Mouse (Mus musculus) kidney, postnatal 0 days (tissue): Measurements from ENCODE around the gene Sh3pxd2a. TPM values are rescaled to one million over a fixed set of nuclear protein-coding genes. Genes with fewer than 3 reads are reported as not detected.
A peak's percentile ranks its signal among the peaks of the same experiment; 100 is the strongest.

Experiments
- ATAC-seq: fragments of 200-750 bp; cut with Nextera tagmentation; replicated peaks from 2 replicates; pipeline ENCODE4 v1.8.0; 2017; ENCODE audit warnings: low read depth, moderate number of reproducible peaks, moderate TSS enrichment, moderate library complexity; ENCODE audit not compliant: low FRiP score
- DNase-seq: peaks from one replicate; pipeline ENCODE4 v3.0.0-alpha.2; 2016; ENCODE audit warnings: low spot score
- H3K27ac ChIP-seq: fragments of 300-500 bp; sonication (generic); 2 replicates; pipeline ENCODE4 v1.5.1; 2014; ENCODE audit warnings: mild to moderate bottlenecking
- H3K27me3 ChIP-seq: fragments of 300-500 bp; sonication (generic); 2 replicates; pipeline ENCODE4 v1.6.1; 2014; ENCODE audit warnings: low read length, mixed read lengths; ENCODE audit not compliant: insufficient read depth
- H3K36me3 ChIP-seq: fragments of 300-500 bp; sonication (generic); 2 replicates; pipeline ENCODE4 v1.6.1; 2014; ENCODE audit warnings: low read length, mixed read lengths; ENCODE audit not compliant: insufficient read depth
- H3K4me1 ChIP-seq: fragments of 300-500 bp; sonication (generic); replicated peaks from 2 replicates; pipeline ENCODE4 v1.6.1; 2014; ENCODE audit warnings: antibody characterized with exemption, low read length, mixed read lengths; ENCODE audit not compliant: insufficient read depth
- H3K4me2 ChIP-seq: fragments of 300-500 bp; sonication (generic); 2 replicates; pipeline ENCODE4 v1.6.1; 2014; ENCODE audit warnings: mild to moderate bottlenecking, low read length, moderate library complexity, mixed read lengths
- H3K4me3 ChIP-seq: fragments of 300-500 bp; sonication (generic); replicated peaks from 2 replicates; pipeline ENCODE4 v1.5.1; 2014; ENCODE audit warnings: low read depth, low read length
- H3K9ac ChIP-seq: fragments of 300-500 bp; sonication (generic); 2 replicates; pipeline ENCODE4 v1.6.1; 2014; ENCODE audit warnings: low read depth, low read length
- H3K9me3 ChIP-seq: fragments of 300-500 bp; sonication (generic); replicated peaks from 2 replicates; pipeline ENCODE4 v1.6.1; 2016; ENCODE audit warnings: low read length, inconsistent platforms, mixed read lengths
- CTCF ChIP-seq: IDR thresholded peaks from 2 replicates; pipeline ENCODE4 v1.5.1; 2016; ENCODE audit warnings: antibody characterized with exemption, low read depth, mild to moderate bottlenecking, moderate library complexity
- WGBS: fragments of 180-500 bp; shearing (Covaris S2); extraction: QIAGEN DNeasy Blood & Tissue Kit; methylation state at CpG from one replicate; pipeline ENCODE4 v1.1.7; 2014; 5-methylcytosine and 5-hydroxymethylcytosine counted together
- polyA plus RNA-seq: library from polyadenylated mRNA; unstranded; fragments of >200 nt; fragmentation: Nextera tagmentation; extraction: Ambion mirVana; gene quantifications from 2 replicates; pipeline ENCODE4 v1.2.1, GENCODE M21; 2015

Gene Sh3pxd2a
- polyA plus RNA-seq, 1 experiment from 2014 or later = 4.1 TPM

GRCm38 (mm10) chr19:47455001-47455755 is 9.0 kb downstream of the Sh3pxd2a start:
- Histone ChIP-seq H3K4me2 (no peak overlapping the region), H3K36me3 (no peaks in the 10 kb centered on the region), H3K9me3 (no peaks in the 10 kb centered on the region), H3K4me1 (peaks cover 33% of the 10 kb centered on the region), H3K9ac (no peak overlapping the region), H3K27ac (no peak overlapping the region; the same call in 1 of the 2 replicates), H3K4me3 (no peak overlapping the region), H3K27me3 (no peaks in the 10 kb centered on the region)
- 78% methylated on average over 15 of the region's 15 CpGs for WGBS
- ATAC-seq (no peak), DNase-seq (no peak)
- TF ChIP-seq CTCF = no peak

- Histone ChIP-seq H3K9me3 (no peaks in the 10 kb centered on the region), H3K9ac (no peak overlapping the region), H3K27me3 (no peaks in the 10 kb centered on the region), H3K4me2 (no peak overlapping the region), H3K4me1 (peaks cover 33% of the 10 kb centered on the region), H3K27ac (no peak overlapping the region; the same call in 1 of the 2 replicates), H3K4me3 (no peak overlapping the region), H3K36me3 (no peaks in the 10 kb centered on the region)
- no peak for ATAC-seq
- DNase-seq = no peak
- no peak for TF ChIP-seq CTCF
- WGBS = 71% methylated on average over 11 of the region's 11 CpGs
Measured at GRCm38 (mm10) chr19:47454167-47455000, 9.8 kb downstream of the Sh3pxd2a start.

- Histone ChIP-seq H3K27me3 (no peaks in the 10 kb centered on the region), H3K27ac (no peak overlapping the region), H3K4me2 (no peak overlapping the region), H3K9ac (no peak overlapping the region), H3K9me3 (no peaks in the 10 kb centered on the region), H3K4me1 (peaks cover 30% of the 10 kb centered on the region), H3K36me3 (no peaks in the 10 kb centered on the region), H3K4me3 (no peak overlapping the region)
- no peak for ATAC-seq
- WGBS = 70% methylated on average over 7 of the region's 7 CpGs
- TF ChIP-seq CTCF = no peak
- DNase-seq = no peak
Measured at GRCm38 (mm10) chr19:47453352-47453751, 10.8 kb downstream of the Sh3pxd2a start.

- TF ChIP-seq CTCF = no peak
- H3K9ac ChIP-seq = no peak overlapping the region
- no peak overlapping the region for H3K4me2 ChIP-seq
- 0 out of 2 replicates have a peak overlapping the region, but pooled peaks have one; percentile 25 for H3K27ac ChIP-seq
- no peak overlapping the region for H3K4me3 ChIP-seq
- no peaks in the 10 kb centered on the region for H3K36me3 ChIP-seq
- ATAC-seq (no peak), DNase-seq (no peak)
- peaks cover 30% of the 10 kb centered on the region for H3K4me1 ChIP-seq
- no peaks in the 10 kb centered on the region for H3K9me3 ChIP-seq
- WGBS = 64% methylated on average over 10 of the region's 10 CpGs
- H3K27me3 ChIP-seq = no peaks in the 10 kb centered on the region
Measured at GRCm38 (mm10) chr19:47452682-47453081, 11.5 kb downstream of the Sh3pxd2a start.

GRCm38 (mm10) chr19:47452211-47452610 is 12.0 kb downstream of the Sh3pxd2a start:
- Histone ChIP-seq H3K36me3 (no peaks in the 10 kb centered on the region), H3K9ac (no peak overlapping the region), H3K27me3 (no peaks in the 10 kb centered on the region), H3K27ac (0 out of 2 replicates have a peak overlapping the region, but pooled peaks have one; percentile 25), H3K9me3 (no peaks in the 10 kb centered on the region), H3K4me3 (no peak overlapping the region), H3K4me1 (peaks cover 28% of the 10 kb centered on the region), H3K4me2 (no peak overlapping the region)
- ATAC-seq (no peak), DNase-seq (no peak)
- TF ChIP-seq CTCF = no peak
- WGBS = 41% methylated on average over 7 of the region's 7 CpGs

- TF ChIP-seq CTCF = peak; percentile 23; the same call in 1 of the 2 replicates
- peak overlapping the region; percentile 32; the same call in 1 of the 2 replicates for H3K27ac ChIP-seq
- H3K9ac ChIP-seq = no peak overlapping the region
- H3K36me3 ChIP-seq = no peaks in the 10 kb centered on the region
- DNase-seq = no peak
- WGBS = 43% methylated on average over 10 of the region's 10 CpGs
- no peaks in the 10 kb centered on the region for H3K27me3 ChIP-seq
- peaks cover 34% of the 10 kb centered on the region for H3K4me1 ChIP-seq
- ATAC-seq = peak; percentile 45; the same call in 1 of the 2 replicates
- H3K9me3 ChIP-seq = no peaks in the 10 kb centered on the region
- no peak overlapping the region for H3K4me2 ChIP-seq
- no peak overlapping the region for H3K4me3 ChIP-seq
Measured at GRCm38 (mm10) chr19:47451476-47452113, 12.6 kb downstream of the Sh3pxd2a start.
